ENCODE assay signal across 8 mouse cellular contexts in genomic region chr5:100499831-100500304, GRCm38 (mm10). TPM values are rescaled to one million over a fixed set of nuclear protein-coding genes. Genes with fewer than 3 reads are reported as not detected.
DNase-seq lines count a peak whose midpoint lies in the region; ATAC-seq and TF ChIP-seq lines count a peak whose summit lies in the region.

No protein-coding gene starts in this region.

- H3K4me2 ChIP-seq in limb, embryonic 15.5 days: peak overlapping the region; percentile 95
- H3K4me2 ChIP-seq in midbrain, postnatal 0 days (ENCODE audit: low read depth, low read length, poor library complexity, severe bottlenecking): peak overlapping the region; percentile 93
- H3K4me2 ChIP-seq in stomach, embryonic 14.5 days (replicated peaks; ENCODE audit: low read depth, low read length): peak overlapping the region; percentile 96

- H3K4me3 ChIP-seq in cerebellum, adult 2 months (replicated peaks; ENCODE audit: insufficient read depth, low read depth, low read length): peak overlapping the region; percentile 77
- peak overlapping the region; percentile 57 for H3K4me3 ChIP-seq in limb, embryonic 15.5 days
- peak overlapping the region; percentile 83 for H3K4me3 ChIP-seq in midbrain, postnatal 0 days (ENCODE audit: low read depth, low read length)
- peak overlapping the region; percentile 68 for H3K4me3 ChIP-seq in stomach, embryonic 14.5 days (ENCODE audit: low read depth, low read length)

- no peak overlapping the region for H3K27ac ChIP-seq in cerebellum, adult 2 months (ENCODE audit: insufficient read depth, low read length)
- peak overlapping the region; percentile 67 for H3K27ac ChIP-seq in limb, embryonic 15.5 days
- H3K27ac ChIP-seq in midbrain, postnatal 0 days (ENCODE audit: low read depth, low read length): peak overlapping the region; percentile 59; the same call in 1 of the 2 replicates
- H3K27ac ChIP-seq in stomach, embryonic 14.5 days (ENCODE audit: low read length): peak overlapping the region; percentile 55; the same call in 1 of the 2 replicates

- no peaks in the 10 kb centered on the region for H3K27me3 ChIP-seq in cerebellum, adult 2 months (ENCODE audit: control insufficient read depth, insufficient read depth, low read length)
- no peaks in the 10 kb centered on the region for H3K27me3 ChIP-seq in limb, embryonic 15.5 days
- H3K27me3 ChIP-seq in midbrain, postnatal 0 days (ENCODE audit: insufficient read depth, low read length): no peaks in the 10 kb centered on the region
- H3K27me3 ChIP-seq in stomach, embryonic 14.5 days (ENCODE audit: control insufficient read depth, insufficient read depth, low read length): no peaks in the 10 kb centered on the region

- DNase-seq in layer of hippocampus, adult 11-12 months (ENCODE audit: low spot score): peak; percentile 26
- no peak for DNase-seq in layer of hippocampus, adult 9-11 months
- peak; percentile 23 to 37 for DNase-seq in cerebellum, adult 2 months
- peak; percentile 35 for DNase-seq in forelimb bud, embryonic 11.5 days (ENCODE audit: low read depth, low spot score)
- peak; percentile 75 for DNase-seq in induced T-regulatory cell, adult 2 months (ENCODE audit: low read depth)
- peak; percentile 47 for DNase-seq in midbrain, postnatal 0 days (ENCODE audit: low spot score)

- peak overlapping the region; percentile 42 for H3K9ac ChIP-seq in limb, embryonic 15.5 days
- H3K9ac ChIP-seq in midbrain, postnatal 0 days (replicated peaks; ENCODE audit: low read length, poor library complexity, severe bottlenecking): peak overlapping the region; percentile 54
- H3K9ac ChIP-seq in stomach, embryonic 14.5 days (replicated peaks; ENCODE audit: low read depth, low read length): peak overlapping the region; percentile 61

- no peaks in the 10 kb centered on the region for H3K36me3 ChIP-seq in limb, embryonic 15.5 days
- no peaks in the 10 kb centered on the region for H3K36me3 ChIP-seq in midbrain, postnatal 0 days (ENCODE audit: insufficient read depth, low read length)
- no peaks in the 10 kb centered on the region for H3K36me3 ChIP-seq in stomach, embryonic 14.5 days (ENCODE audit: control insufficient read depth, insufficient read depth, low read length)

- H3K9me3 ChIP-seq in limb, embryonic 15.5 days: no peaks in the 10 kb centered on the region
- no peaks in the 10 kb centered on the region for H3K9me3 ChIP-seq in midbrain, postnatal 0 days (ENCODE audit: low read length)
- no peaks in the 10 kb centered on the region for H3K9me3 ChIP-seq in stomach, embryonic 14.5 days (ENCODE audit: control insufficient read depth, low read depth, low read length)

- no peak for TF ChIP-seq CTCF in cerebellum, adult 2 months (IDR thresholded peaks at IDR 0.05; ENCODE audit: borderline replicate concordance, insufficient read depth, low read depth, low read length)
- TF ChIP-seq CTCF in midbrain, postnatal 0 days (IDR thresholded peaks at IDR 0.05): peak; percentile 38

- ATAC-seq in limb, embryonic 15.5 days (ENCODE audit: insufficient number of reproducible peaks, low FRiP score, low TSS enrichment, low read depth): no peak
- peak; percentile 12; the same call in 1 of the 2 replicates for ATAC-seq in midbrain, postnatal 0 days (ENCODE audit: low FRiP score)
- ATAC-seq in stomach, embryonic 14.5 days (ENCODE audit: insufficient number of reproducible peaks, insufficient read depth, low FRiP score, low read depth): 0 out of 2 replicates have a peak, but pooled peaks have one; percentile 3

- TF ChIP-seq POLR2A in cerebellum, adult 2 months (IDR thresholded peaks at IDR 0.05; ENCODE audit: borderline replicate concordance, insufficient read depth, low read length): no peak

- WGBS in cerebellum, adult 2 months: 2% methylated on average over 40 of the region's 41 CpGs
- WGBS in limb, embryonic 15.5 days: under 1% methylated on average over 41 of the region's 41 CpGs
- WGBS in midbrain, postnatal 0 days: 0% methylated on average over 36 of the region's 41 CpGs
- 1% methylated on average over 41 of the region's 41 CpGs for WGBS in stomach, embryonic 14.5 days

- no peaks in the 10 kb centered on the region for H3K4me1 ChIP-seq in cerebellum, adult 2 months (ENCODE audit: control insufficient read depth, insufficient read depth, low read length)
- H3K4me1 ChIP-seq in limb, embryonic 15.5 days: peaks cover 25% of the 10 kb centered on the region
- peaks cover 12% of the 10 kb centered on the region for H3K4me1 ChIP-seq in midbrain, postnatal 0 days (ENCODE audit: insufficient read depth, low read length)
- H3K4me1 ChIP-seq in stomach, embryonic 14.5 days (ENCODE audit: control insufficient read depth, insufficient read depth, low read length): peaks cover 19% of the 10 kb centered on the region

RNA-seq across cellular contexts. Expression of gene Lin54, which starts 0.6 kb away (rescaled TPM):
- polyA plus RNA-seq in cerebellum, adult 2 months (2012; rRNA removed): 6.1 and 7.7 TPM in 2 replicates
- polyA plus RNA-seq in limb, embryonic 15.5 days (2015; fragmentation: Nextera tagmentation; extraction: Ambion mirVana): 9.2 and 10.6 TPM in 2 replicates
- 10.9 and 11.4 TPM in 2 replicates for total RNA-seq in midbrain, postnatal 0 days (2014; rRNA removed)
- polyA plus RNA-seq in midbrain, postnatal 0 days (2015; fragmentation: Nextera tagmentation; extraction: Ambion mirVana): 6.0 and 6.3 TPM in 2 replicates
- polyA plus RNA-seq in stomach, embryonic 14.5 days (2014; fragmentation: Nextera tagmentation; extraction: Ambion mirVana): 15.3 and 16.1 TPM in 2 replicates

RNA-seq across cellular contexts. Expression of gene Cops4, which starts 18.2 kb away (rescaled TPM):
- 86.3 and 87.4 TPM in 2 replicates for polyA plus RNA-seq in cerebellum, adult 2 months (2012; rRNA removed)
- polyA plus RNA-seq in limb, embryonic 15.5 days (2015; fragmentation: Nextera tagmentation; extraction: Ambion mirVana): 182 and 195 TPM in 2 replicates
- total RNA-seq in midbrain, postnatal 0 days (2014; rRNA removed): 100 and 108 TPM in 2 replicates
- polyA plus RNA-seq in midbrain, postnatal 0 days (2015; fragmentation: Nextera tagmentation; extraction: Ambion mirVana): 168 and 174 TPM in 2 replicates
- polyA plus RNA-seq in stomach, embryonic 14.5 days (2014; fragmentation: Nextera tagmentation; extraction: Ambion mirVana): 187 and 188 TPM in 2 replicates
